Mouse (Mus musculus): ENCODE data around the gene Obscn.

Obscn gene

GRCm38 (mm10) chr11:59135904-59136452 is at the start of gene Obscn:
TSS of gene Obscn (minus strand) at chr11:59136402.
- no peak for DNase-seq (ENCODE audit: low spot score)

GRCm38 (mm10) chr11:59185490-59185889 is 49.3 kb upstream of the Obscn start:
- no peak for DNase-seq (ENCODE audit: low spot score)

- DNase-seq (ENCODE audit: low spot score), result peak; percentile 67
These were observed 47.6 kb upstream of the Obscn start for GRCm38 (mm10) chr11:59183821-59184220.

- no peak for DNase-seq (ENCODE audit: low spot score)
These were observed 46.7 kb upstream of the Obscn start, which contains the start of gene Gjc2 for GRCm38 (mm10) chr11:59182864-59183331. TSS of gene Gjc2 (minus strand) at chr11:59183213.

- DNase-seq (ENCODE audit: low spot score), result no peak
These were observed 40.7 kb upstream of the Obscn start for GRCm38 (mm10) chr11:59176921-59177320.

GRCm38 (mm10) chr11:59176475-59176874 is 40.3 kb upstream of the Obscn start:
- no peak for DNase-seq (ENCODE audit: low spot score)

- no peak for DNase-seq (ENCODE audit: low spot score)
These were observed 38.1 kb upstream of the Obscn start for GRCm38 (mm10) chr11:59174189-59174838.

GRCm38 (mm10) chr11:59170549-59170948 is 34.3 kb upstream of the Obscn start:
- DNase-seq (ENCODE audit: low spot score), result no peak

- no peak for DNase-seq (ENCODE audit: low spot score)
These were observed 33.6 kb upstream of the Obscn start for GRCm38 (mm10) chr11:59169807-59170206.

- no peak for DNase-seq (ENCODE audit: low spot score)
These were observed 29.5 kb upstream of the Obscn start for GRCm38 (mm10) chr11:59165616-59166241.

GRCm38 (mm10) chr11:59164384-59164783 is 28.2 kb upstream of the Obscn start:
- DNase-seq (ENCODE audit: low spot score), result no peak

GRCm38 (mm10) chr11:59163255-59164236 is 27.3 kb upstream of the Obscn start, which contains the start of gene Iba57:
TSS of gene Iba57 (minus strand) at chr11:59163739.
- peak; percentile 98 for DNase-seq (ENCODE audit: low spot score)

GRCm38 (mm10) chr11:59162443-59163254 is 26.4 kb upstream of the Obscn start:
- DNase-seq (ENCODE audit: low spot score), result no peak

- peak; percentile 13 for DNase-seq (ENCODE audit: low spot score)
These were observed 25.2 kb upstream of the Obscn start for GRCm38 (mm10) chr11:59161398-59161797.

GRCm38 (mm10) chr11:59159558-59159957 is 23.4 kb upstream of the Obscn start:
- DNase-seq (ENCODE audit: low spot score), result no peak

GRCm38 (mm10) chr11:59159099-59159498 is 22.9 kb upstream of the Obscn start:
- no peak for DNase-seq (ENCODE audit: low spot score)

GRCm38 (mm10) chr11:59155900-59156299 is 19.7 kb upstream of the Obscn start:
- no peak for DNase-seq (ENCODE audit: low spot score)

GRCm38 (mm10) chr11:59154220-59154619 is 18.0 kb upstream of the Obscn start:
- DNase-seq (ENCODE audit: low spot score), result no peak

GRCm38 (mm10) chr11:59151729-59152128 is 15.5 kb upstream of the Obscn start:
- no peak for DNase-seq (ENCODE audit: low spot score)

GRCm38 (mm10) chr11:59149302-59149701 is 13.1 kb upstream of the Obscn start:
- DNase-seq (ENCODE audit: low spot score), result no peak

- no peak for DNase-seq (ENCODE audit: low spot score)
These were observed 6.8 kb upstream of the Obscn start for GRCm38 (mm10) chr11:59142962-59143361.
